Mouse (Mus musculus): ENCODE measurements around the gene Kif3b. TPM values are rescaled to one million over a fixed set of nuclear protein-coding genes. Genes with fewer than 3 reads are reported as not detected.
"Not testable (repeated sequence)": the region's sequence is repeated elsewhere in the genome, so short reads cannot be mapped to it uniquely, and the experiment has no call there.

The Kif3b gene
- polyA plus RNA-seq, 2 experiments = 1.8 to 2.5 TPM

GRCm38 (mm10) chr2:153259030-153259863, 32.0 kb upstream of the Kif3b start:
- Histone ChIP-seq H3K4me3 (ENCODE audit: insufficient read depth in 1 of 2, low read depth in 2 of 2, low read length in 2 of 2) (no peak overlapping the region), H3K9me3 (ENCODE audit: control insufficient read depth, low read length) (no peaks in the 10 kb centered on the region), H3K27me3 (ENCODE audit: control insufficient read depth, insufficient read depth, low read length) (no peaks in the 10 kb centered on the region), H3K9ac (replicated peaks) (peak overlapping the region; percentile 32; the same call in 1 of the 2 replicates), H3K36me3 (replicated peaks; ENCODE audit: control insufficient read depth, insufficient read depth, low read depth) (peaks cover 18% of the 10 kb centered on the region), H3K4me1 (replicated peaks; ENCODE audit: control insufficient read depth in 2 of 2, insufficient read depth in 2 of 2, low read length in 1 of 2) (peaks cover 26 to 29% of the 10 kb centered on the region in 2 experiments), H3K27ac (peak overlapping the region; percentile 74), H3K4me2 (ENCODE audit: low read depth) (peak overlapping the region; percentile 40)
- 38% methylated on average over 12 of the region's 12 CpGs for WGBS (ENCODE audit: insufficient replicate concordance)
- ATAC-seq (ENCODE audit: insufficient read depth) = no peak
- TF ChIP-seq CTCF (IDR thresholded peaks at IDR 0.05; ENCODE audit: low read depth) (no peak), EP300 (IDR thresholded peaks at IDR 0.05; ENCODE audit: low read depth) (no peak)
- no peak for DNase-seq (ENCODE audit: low read depth in 3 of 3, low spot score in 3 of 3)

GRCm38 (mm10) chr2:153259864-153260674, 31.1 kb upstream of the Kif3b start:
- H3K4me1 ChIP-seq (replicated peaks; ENCODE audit: control insufficient read depth in 2 of 2, insufficient read depth in 2 of 2, low read length in 1 of 2) = peaks cover 26 to 29% of the 10 kb centered on the region in 2 experiments
- DNase-seq (ENCODE audit: low read depth in 3 of 3, low spot score in 3 of 3) = peak; percentile 54 to 71 (median 70)
- H3K36me3 ChIP-seq (replicated peaks; ENCODE audit: control insufficient read depth, insufficient read depth, low read depth) = peaks cover 23% of the 10 kb centered on the region
- H3K4me2 ChIP-seq (ENCODE audit: low read depth) = peak overlapping the region; percentile 40
- H3K27ac ChIP-seq = peak overlapping the region; percentile 74
- H3K4me3 ChIP-seq (ENCODE audit: insufficient read depth in 1 of 2, low read depth in 2 of 2, low read length in 2 of 2) = no peak overlapping the region
- 16% methylated on average over 3 of the region's 3 CpGs for WGBS (ENCODE audit: insufficient replicate concordance)
- TF ChIP-seq EP300 (IDR thresholded peaks at IDR 0.05; ENCODE audit: low read depth) (peak; percentile 89), CTCF (IDR thresholded peaks at IDR 0.05; ENCODE audit: low read depth) (no peak)
- no peaks in the 10 kb centered on the region for H3K9me3 ChIP-seq (ENCODE audit: control insufficient read depth, low read length)
- no peaks in the 10 kb centered on the region for H3K27me3 ChIP-seq (ENCODE audit: control insufficient read depth, insufficient read depth, low read length)
- H3K9ac ChIP-seq (replicated peaks) = peak overlapping the region; percentile 32; the same call in 1 of the 2 replicates
- ATAC-seq (ENCODE audit: insufficient read depth) = peak; percentile 92

GRCm38 (mm10) chr2:153263053-153263452, 28.2 kb upstream of the Kif3b start:
- H3K9me3 ChIP-seq (ENCODE audit: control insufficient read depth, low read length) = no peaks in the 10 kb centered on the region
- H3K4me1 ChIP-seq (replicated peaks; ENCODE audit: control insufficient read depth in 2 of 2, insufficient read depth in 2 of 2, low read length in 1 of 2) = peaks cover 26 to 29% of the 10 kb centered on the region in 2 experiments
- TF ChIP-seq EP300 (IDR thresholded peaks at IDR 0.05; ENCODE audit: low read depth) = no peak
- TF ChIP-seq CTCF (IDR thresholded peaks at IDR 0.05; ENCODE audit: low read depth) = no peak
- ATAC-seq (ENCODE audit: insufficient read depth) (no peak), DNase-seq (ENCODE audit: low read depth in 3 of 3, low spot score in 3 of 3) (no peak)
- H3K4me2 ChIP-seq (ENCODE audit: low read depth) = no peak overlapping the region
- H3K27me3 ChIP-seq (ENCODE audit: control insufficient read depth, insufficient read depth, low read length) = no peaks in the 10 kb centered on the region
- H3K36me3 ChIP-seq (replicated peaks; ENCODE audit: control insufficient read depth, insufficient read depth, low read depth) = peaks cover 33% of the 10 kb centered on the region
- no peak overlapping the region for H3K4me3 ChIP-seq (ENCODE audit: insufficient read depth in 1 of 2, low read depth in 2 of 2, low read length in 2 of 2)
- WGBS (ENCODE audit: insufficient replicate concordance) = 76% methylated on average over 7 of the region's 7 CpGs
- no peak overlapping the region for H3K27ac ChIP-seq
- no peak overlapping the region for H3K9ac ChIP-seq (replicated peaks)

- ATAC-seq (ENCODE audit: insufficient read depth) (no peak), DNase-seq (ENCODE audit: low read depth in 3 of 3, low spot score in 3 of 3) (no peak)
- 65% methylated on average over 2 of the region's 2 CpGs for WGBS (ENCODE audit: insufficient replicate concordance)
- no peak overlapping the region for H3K9ac ChIP-seq (replicated peaks)
- TF ChIP-seq CTCF (IDR thresholded peaks at IDR 0.05; ENCODE audit: low read depth) (no peak), EP300 (IDR thresholded peaks at IDR 0.05; ENCODE audit: low read depth) (no peak)
- H3K4me3 ChIP-seq (ENCODE audit: insufficient read depth in 1 of 2, low read depth in 2 of 2, low read length in 2 of 2) = no peak overlapping the region
- H3K27ac ChIP-seq = no peak overlapping the region
- H3K9me3 ChIP-seq (ENCODE audit: control insufficient read depth, low read length) = no peaks in the 10 kb centered on the region
- H3K4me2 ChIP-seq (ENCODE audit: low read depth) = no peak overlapping the region
- H3K36me3 ChIP-seq (replicated peaks; ENCODE audit: control insufficient read depth, insufficient read depth, low read depth) = peaks cover 23% of the 10 kb centered on the region
- H3K27me3 ChIP-seq (ENCODE audit: control insufficient read depth, insufficient read depth, low read length) = no peaks in the 10 kb centered on the region
- H3K4me1 ChIP-seq (replicated peaks; ENCODE audit: control insufficient read depth in 2 of 2, insufficient read depth in 2 of 2, low read length in 1 of 2) = peaks cover 0 to 4% of the 10 kb centered on the region in 2 experiments; a peak in 2 of 4 replicates
Observed at GRCm38 (mm10) chr2:153267331-153267730, 23.9 kb upstream of the Kif3b start.

- H3K9me3 ChIP-seq (ENCODE audit: control insufficient read depth, low read length); DNase-seq (ENCODE audit: low read depth in 3 of 3, low spot score in 3 of 3); H3K4me3 ChIP-seq (ENCODE audit: insufficient read depth in 1 of 2, low read depth in 2 of 2, low read length in 2 of 2); H3K4me2 ChIP-seq (ENCODE audit: low read depth); H3K27me3 ChIP-seq (ENCODE audit: control insufficient read depth, insufficient read depth, low read length); H3K27ac ChIP-seq; H3K9ac ChIP-seq (replicated peaks): not testable (repeated sequence)
- Histone ChIP-seq H3K4me1 (replicated peaks; ENCODE audit: control insufficient read depth in 2 of 2, insufficient read depth in 2 of 2, low read length in 1 of 2) (peaks cover 0 to 12% of the 10 kb centered on the region in 2 experiments), H3K36me3 (replicated peaks; ENCODE audit: control insufficient read depth, insufficient read depth, low read depth) (peaks cover 11% of the 10 kb centered on the region)
- ATAC-seq (ENCODE audit: insufficient read depth) = peak; percentile 47; the same call in 1 of the 2 replicates
- WGBS (ENCODE audit: insufficient replicate concordance) = 24% methylated on average over 8 of the region's 8 CpGs
Observed at GRCm38 (mm10) chr2:153270231-153270915, 20.8 kb upstream of the Kif3b start.

GRCm38 (mm10) chr2:153274200-153274918, 16.9 kb upstream of the Kif3b start:
- not testable (repeated sequence) for H3K4me2 ChIP-seq (ENCODE audit: low read depth); DNase-seq (ENCODE audit: low read depth in 3 of 3, low spot score in 3 of 3); H3K9me3 ChIP-seq (ENCODE audit: control insufficient read depth, low read length); H3K27ac ChIP-seq; H3K27me3 ChIP-seq (ENCODE audit: control insufficient read depth, insufficient read depth, low read length); H3K36me3 ChIP-seq (replicated peaks; ENCODE audit: control insufficient read depth, insufficient read depth, low read depth); H3K9ac ChIP-seq (replicated peaks); H3K4me3 ChIP-seq (ENCODE audit: insufficient read depth in 1 of 2, low read depth in 2 of 2, low read length in 2 of 2)
- H3K4me1 ChIP-seq (replicated peaks; ENCODE audit: control insufficient read depth in 2 of 2, insufficient read depth in 2 of 2, low read length in 1 of 2) = peaks cover 3 to 15% of the 10 kb centered on the region in 2 experiments
- WGBS (ENCODE audit: insufficient replicate concordance) = 31% methylated on average over 6 of the region's 6 CpGs
- peak; percentile 70; the same call in 1 of the 2 replicates for ATAC-seq (ENCODE audit: insufficient read depth)
